Mouse (Mus musculus) 3134 (cell line): ENCODE data around the gene Igf1r.
"Not testable (repeated sequence)": the region's sequence is repeated elsewhere in the genome, so short reads cannot be mapped to it uniquely, and the experiment has no call there.

Experiments used
- DNase-seq: peaks from one replicate; pipeline ENCODE4 v3.0.0-alpha.2; 2011; ENCODE audit warnings: low spot score; ENCODE audit not compliant: insufficient read length; ENCODE audit errors: extremely low read depth

The Igf1r gene

GRCm38 (mm10) chr7:68278385-68278784, 325.8 kb downstream of the Igf1r start:
- DNase-seq, result no peak

DNA sequence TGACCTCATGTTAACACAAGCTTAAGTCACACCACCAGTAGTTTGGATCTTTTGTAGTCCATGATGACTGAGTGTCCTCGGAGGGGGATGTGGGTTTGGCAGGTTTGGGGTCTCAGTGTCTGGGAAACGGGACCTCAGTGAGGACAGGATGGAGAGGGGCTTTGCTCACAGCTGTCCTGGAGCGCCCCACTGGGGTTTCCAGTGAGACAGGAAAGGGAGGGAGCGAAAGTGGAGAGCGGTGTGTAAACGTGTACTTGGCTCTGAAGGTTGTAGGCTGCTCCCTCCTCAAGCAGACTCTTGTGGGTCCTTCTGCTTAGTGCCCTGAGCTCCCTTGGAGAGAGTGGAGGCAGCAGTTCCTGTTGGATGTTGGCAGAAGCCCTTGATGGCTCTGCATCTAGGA, 326.3 kb downstream of the Igf1r start:
- DNase-seq, result no peak

DNA sequence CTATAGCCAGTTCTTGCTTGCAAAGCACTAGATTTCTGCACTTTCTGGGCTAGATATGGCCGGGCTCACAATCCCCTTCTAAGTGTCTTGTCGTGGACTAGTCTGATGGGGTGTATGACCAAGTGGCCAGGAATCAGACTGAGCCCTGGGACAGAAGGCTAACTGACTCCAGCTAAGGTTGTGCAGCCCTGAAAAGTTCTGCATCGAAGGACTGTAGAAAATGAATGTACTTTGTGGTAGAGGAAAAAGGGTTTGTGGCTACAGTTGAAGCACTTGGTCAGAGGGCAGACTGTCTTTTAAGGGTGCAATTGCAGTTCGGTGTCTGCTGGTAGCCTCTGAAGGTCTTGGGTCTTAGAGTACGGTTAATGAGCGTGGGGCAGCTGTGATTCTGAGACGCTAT, 326.9 kb downstream of the Igf1r start:
- DNase-seq, result no peak

DNA sequence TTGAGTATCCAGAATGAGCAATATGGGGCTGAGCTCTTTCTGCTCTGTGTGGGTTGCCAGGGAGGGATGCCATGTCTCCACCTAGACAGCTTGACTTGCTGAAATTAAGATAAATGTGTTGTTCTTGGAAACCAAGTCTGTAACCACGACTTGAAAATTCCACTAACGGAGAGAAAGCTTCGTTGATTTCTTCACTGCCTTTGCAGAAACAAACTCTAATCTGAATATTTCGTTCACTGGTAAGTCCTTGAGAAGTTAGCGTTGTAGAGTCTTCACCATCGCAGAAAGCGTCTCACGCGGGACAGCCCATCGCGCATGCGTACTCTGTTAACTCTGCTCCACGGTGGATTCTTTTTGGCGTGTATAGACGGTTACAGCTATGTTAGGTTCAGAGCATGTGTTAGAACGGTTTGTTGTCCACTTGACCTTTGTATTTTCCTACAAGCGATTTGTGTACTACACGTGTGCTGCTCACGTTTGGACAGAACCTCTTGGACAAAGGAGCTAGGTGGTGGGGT, 327.8 kb downstream of the Igf1r start:
- DNase-seq, result no peak

- DNase-seq, result no peak
These were observed 328.7 kb downstream of the Igf1r start for GRCm38 (mm10) chr7:68281341-68281740.

GRCm38 (mm10) chr7:68282304-68283132, 329.9 kb downstream of the Igf1r start:
- no peak for DNase-seq

DNA sequence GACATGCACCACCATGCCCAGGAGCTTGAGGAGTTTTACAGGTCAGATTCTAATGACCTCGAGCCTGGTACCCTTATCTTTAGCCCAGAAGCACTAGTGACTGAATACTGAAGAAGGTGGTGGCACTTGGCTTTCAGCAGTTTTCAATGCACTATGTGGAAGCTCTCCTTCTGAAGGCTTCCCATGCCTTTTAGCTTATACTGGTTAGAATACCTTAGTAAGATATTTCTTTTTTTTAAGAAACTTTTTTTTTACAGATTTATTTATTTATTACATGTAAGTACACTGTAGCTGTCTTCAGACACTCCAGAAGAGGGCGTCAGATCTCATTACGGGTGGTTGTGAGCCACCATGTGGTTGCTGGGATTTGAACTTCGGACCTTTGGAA, 330.5 kb downstream of the Igf1r start:
- DNase-seq, result not testable (repeated sequence)
